Mouse (Mus musculus): ENCODE measurements at regions not wholly inside any gene's neighbourhood (a gene's known extent, or its start where the extent isn't known, plus 50 kb on each side); places are given as distances from the start of the nearest gene placed in this dataset.

- no peak for TF ChIP-seq CTCF (IDR thresholded peaks at IDR 0.05)
- DNase-seq (ENCODE audit: low read depth, low spot score) = no peak
- H3K27me3 ChIP-seq = no peaks in the 10 kb centered on the region
- in situ Hi-C loops (cut with MboI; ENCODE audit: low pct_unique_long_range_greater_than_20kb) = no loop called here
- POLR2A ChIA-PET = no interaction called here
- ATAC-seq = no peak
- CTCF ChIA-PET = no interaction called here
Measured at GRCm38 (mm10) chr15:31752632-31753031, 151.0 kb downstream of the Fam173b start.

- no peak for TF ChIP-seq CTCF (IDR thresholded peaks at IDR 0.05)
- DNase-seq (ENCODE audit: low read depth, low spot score) (no peak), ATAC-seq (no peak)
- no peaks in the 10 kb centered on the region for H3K27me3 ChIP-seq
- ChIA-PET POLR2A (no interaction called here), CTCF (no interaction called here)
- in situ Hi-C loops (cut with MboI; ENCODE audit: low pct_unique_long_range_greater_than_20kb) = no loop called here
Measured at GRCm38 (mm10) chr15:31753578-31754281, 152.1 kb downstream of the Fam173b start.

GRCm38 (mm10) chr15:31768959-31769844 is 167.6 kb downstream of the Fam173b start:
- in situ Hi-C loops (cut with MboI; ENCODE audit: low pct_unique_long_range_greater_than_20kb) = no loop called here

GRCm38 (mm10) chr15:31783081-31783480 is 181.4 kb downstream of the Fam173b start:
- in situ Hi-C loops (cut with MboI; ENCODE audit: low pct_unique_long_range_greater_than_20kb) = no loop called here
- peaks cover 7% of the 10 kb centered on the region for H3K27me3 ChIP-seq
- POLR2A ChIA-PET = no interaction called here
- no peak for ATAC-seq
- DNase-seq (ENCODE audit: low read depth, low spot score) = no peak
- TF ChIP-seq CTCF (IDR thresholded peaks at IDR 0.05) = no peak
- CTCF ChIA-PET = no interaction called here

More at GRCm38 (mm10) chr15:31768959-31769844, 167.6 kb downstream of the Fam173b start:
- POLR2A ChIA-PET = no interaction called here
- DNase-seq (ENCODE audit: low read depth, low spot score) (no peak), ATAC-seq (no peak)
- no peak for TF ChIP-seq CTCF (IDR thresholded peaks at IDR 0.05)
- CTCF ChIA-PET = no interaction called here
- peaks cover 15% of the 10 kb centered on the region for H3K27me3 ChIP-seq

GRCm38 (mm10) chr15:31785022-31785421 is 183.4 kb downstream of the Fam173b start:
- H3K27me3 ChIP-seq = peaks cover 7% of the 10 kb centered on the region
- peak; percentile 68 for TF ChIP-seq CTCF (IDR thresholded peaks at IDR 0.05)
- ChIA-PET CTCF (no interaction called here), POLR2A (no interaction called here)
- in situ Hi-C loops (cut with MboI; ENCODE audit: low pct_unique_long_range_greater_than_20kb) = no loop called here
- ATAC-seq (no peak), DNase-seq (ENCODE audit: low read depth, low spot score) (no peak)

- DNase-seq (ENCODE audit: low read depth, low spot score) (no peak), ATAC-seq (no peak)
- POLR2A ChIA-PET = interaction anchor here (0.6 kb wide), 1 partner anchor 29 kb away, joined by 3 read pairs; no protein-coding TSS in a partner anchor
- TF ChIP-seq CTCF (IDR thresholded peaks at IDR 0.05) = no peak
- CTCF ChIA-PET = no interaction called here
- no peaks in the 10 kb centered on the region for H3K27me3 ChIP-seq
- in situ Hi-C loops (cut with MboI; ENCODE audit: low pct_unique_long_range_greater_than_20kb) = no loop called here
Measured at GRCm38 (mm10) chr15:31798863-31799262, 197.2 kb downstream of the Fam173b start.

GRCm38 (mm10) chr15:31805522-31805921 is 203.9 kb downstream of the Fam173b start:
- in situ Hi-C loops (cut with MboI; ENCODE audit: low pct_unique_long_range_greater_than_20kb) = no loop called here
- no peak for DNase-seq (ENCODE audit: low read depth, low spot score)
- no peak for ATAC-seq
- TF ChIP-seq CTCF (IDR thresholded peaks at IDR 0.05) = no peak
- peaks cover 8% of the 10 kb centered on the region for H3K27me3 ChIP-seq
- ChIA-PET CTCF (no interaction called here), POLR2A (no interaction called here)

GRCm38 (mm10) chr15:31815551-31815950 is 213.9 kb downstream of the Fam173b start:
- no peak for TF ChIP-seq CTCF (IDR thresholded peaks at IDR 0.05)
- in situ Hi-C loops (cut with MboI; ENCODE audit: low pct_unique_long_range_greater_than_20kb) = no loop called here
- H3K27me3 ChIP-seq = peaks cover 5% of the 10 kb centered on the region
- ATAC-seq = no peak
- ChIA-PET CTCF (no interaction called here), POLR2A (no interaction called here)
- DNase-seq (ENCODE audit: low read depth, low spot score) = no peak

- CTCF ChIA-PET = no interaction called here
- DNase-seq (ENCODE audit: low read depth, low spot score) = no peak
- peaks cover 10% of the 10 kb centered on the region for H3K27me3 ChIP-seq
- POLR2A ChIA-PET = no interaction called here
- ATAC-seq = no peak
- no peak for TF ChIP-seq CTCF (IDR thresholded peaks at IDR 0.05)
- in situ Hi-C loops (cut with MboI; ENCODE audit: low pct_unique_long_range_greater_than_20kb) = no loop called here
Measured at GRCm38 (mm10) chr15:31819219-31819618, 217.6 kb downstream of the Fam173b start.

GRCm38 (mm10) chr15:31827219-31827618 is 225.6 kb downstream of the Fam173b start:
- ChIA-PET CTCF (interaction anchor here (0.9 kb wide), 1 partner anchor 8 kb away, joined by 3 read pairs; no protein-coding TSS in a partner anchor), POLR2A (interaction anchor here (0.6 kb wide), 1 partner anchor 28 kb away, joined by 3 read pairs; no protein-coding TSS in a partner anchor)
- peaks cover 5% of the 10 kb centered on the region for H3K27me3 ChIP-seq
- in situ Hi-C loops (cut with MboI; ENCODE audit: low pct_unique_long_range_greater_than_20kb) = loop anchor here (25.0 kb wide), 1 partner anchor 910 kb away; no protein-coding TSS in a partner anchor
- DNase-seq (ENCODE audit: low read depth, low spot score) (no peak), ATAC-seq (peak; percentile 21)
- TF ChIP-seq CTCF (IDR thresholded peaks at IDR 0.05) = peak; percentile 62

- ATAC-seq (no peak), DNase-seq (ENCODE audit: low read depth, low spot score) (no peak)
- TF ChIP-seq CTCF (IDR thresholded peaks at IDR 0.05) = no peak
- in situ Hi-C loops (cut with MboI; ENCODE audit: low pct_unique_long_range_greater_than_20kb) = loop anchor here (25.0 kb wide), 1 partner anchor 896 kb away; no protein-coding TSS in a partner anchor
- no peaks in the 10 kb centered on the region for H3K27me3 ChIP-seq
- ChIA-PET CTCF (no interaction called here), POLR2A (no interaction called here)
Measured at GRCm38 (mm10) chr15:31841519-31841918, 239.9 kb downstream of the Fam173b start.
